Mouse (Mus musculus): Measurements from ENCODE around the gene Shisa4. TPM values are rescaled to one million over a fixed set of nuclear protein-coding genes. Genes with fewer than 3 reads are reported as not detected.

The Shisa4 gene
- total and polyA plus RNA-seq, 2 experiments from 2014 or later, result 13.8 to 21.0 TPM

DNA sequence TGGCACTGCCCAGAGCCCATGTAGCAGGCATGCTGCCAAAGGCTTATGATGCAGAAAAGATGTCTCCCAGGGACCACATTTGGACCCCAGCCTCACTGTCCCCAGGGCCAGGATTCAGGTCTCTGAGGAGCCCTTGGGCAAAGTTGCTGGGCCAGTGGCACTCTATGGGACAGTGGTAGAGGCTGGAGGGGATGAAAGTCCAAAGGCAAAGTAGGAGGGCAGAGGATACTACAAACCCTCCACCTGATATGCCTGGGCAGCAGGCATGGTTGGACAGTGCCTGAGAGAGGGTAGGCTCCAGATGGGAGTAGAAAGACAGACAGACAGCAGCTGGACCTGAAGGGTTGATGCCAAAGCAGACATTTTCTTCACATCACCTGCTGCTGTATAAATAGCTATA lies 8.7 kb downstream of the Shisa4 start:
- H3K9me3 ChIP-seq (replicated peaks; ENCODE audit: control insufficient read depth, low read length), result no peaks in the 10 kb centered on the region
- H3K4me1 ChIP-seq (ENCODE audit: control insufficient read depth, insufficient read depth), result no peaks in the 10 kb centered on the region
- ATAC-seq (ENCODE audit: insufficient read depth, low read depth), result no peak
- no peak for TF ChIP-seq CTCF (IDR thresholded peaks at IDR 0.05; ENCODE audit: low read depth)
- no peak for TF ChIP-seq EP300 (IDR thresholded peaks at IDR 0.05; ENCODE audit: low read depth)
- no peak overlapping the region for H3K4me2 ChIP-seq (ENCODE audit: low read depth, low read length)
- no peak overlapping the region for H3K9ac ChIP-seq (replicated peaks; ENCODE audit: low read depth, low read length)
- H3K27me3 ChIP-seq (ENCODE audit: control insufficient read depth, insufficient read depth, low read length), result peaks cover 22% of the 10 kb centered on the region
- H3K36me3 ChIP-seq (replicated peaks; ENCODE audit: control insufficient read depth, insufficient read depth, low read length), result no peaks in the 10 kb centered on the region
- no peak for DNase-seq (ENCODE audit: low spot score)
- no peak overlapping the region for H3K27ac ChIP-seq (ENCODE audit: low read depth)
- H3K4me3 ChIP-seq (ENCODE audit: low read depth, low read length), result no peak overlapping the region

DNA sequence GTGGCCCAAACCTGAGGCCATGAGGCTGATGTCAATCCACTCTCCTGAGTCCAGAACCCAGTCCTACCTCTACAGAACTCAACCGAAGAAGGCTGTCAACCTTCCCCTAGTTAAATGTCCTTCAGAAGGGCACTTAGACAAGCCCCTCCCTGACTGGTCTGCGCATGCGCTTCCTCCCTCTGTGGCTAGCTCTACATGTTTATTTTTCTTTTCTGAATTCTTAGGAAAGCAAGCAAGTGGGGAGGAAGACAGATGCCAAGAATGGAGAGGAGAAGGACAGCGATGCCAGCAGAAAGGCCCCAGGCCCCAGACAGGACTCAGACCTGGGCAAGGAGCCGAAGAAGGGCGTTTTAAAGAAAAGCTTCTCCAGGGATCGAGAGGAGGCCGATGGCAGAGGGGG lies 11.6 kb downstream of the Shisa4 start:
- DNase-seq (ENCODE audit: low spot score) (no peak), ATAC-seq (ENCODE audit: insufficient read depth, low read depth) (no peak)
- H3K4me2 ChIP-seq (ENCODE audit: low read depth, low read length), result no peak overlapping the region
- peaks cover 8% of the 10 kb centered on the region; the same call in 1 of the 2 replicates for H3K27me3 ChIP-seq (ENCODE audit: control insufficient read depth, insufficient read depth, low read length)
- H3K36me3 ChIP-seq (replicated peaks; ENCODE audit: control insufficient read depth, insufficient read depth, low read length), result no peaks in the 10 kb centered on the region
- H3K9me3 ChIP-seq (replicated peaks; ENCODE audit: control insufficient read depth, low read length), result no peaks in the 10 kb centered on the region
- TF ChIP-seq EP300 (IDR thresholded peaks at IDR 0.05; ENCODE audit: low read depth), result no peak
- TF ChIP-seq CTCF (IDR thresholded peaks at IDR 0.05; ENCODE audit: low read depth), result no peak
- WGBS, result 70% methylated on average over 8 of the region's 8 CpGs
- no peak overlapping the region for H3K4me3 ChIP-seq (ENCODE audit: low read depth, low read length)
- no peak overlapping the region for H3K9ac ChIP-seq (replicated peaks; ENCODE audit: low read depth, low read length)
- no peak overlapping the region for H3K27ac ChIP-seq (ENCODE audit: low read depth)
- no peaks in the 10 kb centered on the region for H3K4me1 ChIP-seq (ENCODE audit: control insufficient read depth, insufficient read depth)

DNA sequence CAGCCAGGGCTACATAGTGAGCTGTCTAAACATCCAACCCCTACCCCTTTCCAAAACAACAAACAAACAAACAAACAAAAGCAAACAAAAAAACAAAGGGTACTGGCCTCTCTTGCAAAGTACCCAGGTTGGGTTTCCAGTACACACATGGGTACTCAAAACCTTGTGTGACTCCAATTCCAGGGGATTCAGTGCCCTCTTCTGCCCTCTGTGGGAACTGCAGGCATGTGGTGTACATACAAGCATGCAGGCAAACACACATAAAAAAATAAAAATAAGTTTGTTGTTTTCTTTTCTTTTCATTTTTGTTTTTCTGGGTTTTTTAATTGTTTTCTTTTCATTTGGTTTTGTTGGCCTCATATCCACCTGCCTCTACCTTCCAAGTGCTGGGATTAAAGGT lies 12.9 kb downstream of the Shisa4 start:
- Histone ChIP-seq H3K36me3 (replicated peaks; ENCODE audit: control insufficient read depth, insufficient read depth, low read length) (no peaks in the 10 kb centered on the region), H3K27me3 (ENCODE audit: control insufficient read depth, insufficient read depth, low read length) (peaks cover 7% of the 10 kb centered on the region; the same call in 1 of the 2 replicates), H3K4me1 (ENCODE audit: control insufficient read depth, insufficient read depth) (no peaks in the 10 kb centered on the region), H3K9me3 (replicated peaks; ENCODE audit: control insufficient read depth, low read length) (no peaks in the 10 kb centered on the region), H3K4me2 (ENCODE audit: low read depth, low read length) (no peak overlapping the region), H3K9ac (replicated peaks; ENCODE audit: low read depth, low read length) (no peak overlapping the region), H3K4me3 (ENCODE audit: low read depth, low read length) (no peak overlapping the region), H3K27ac (ENCODE audit: low read depth) (no peak overlapping the region)
- no peak for ATAC-seq (ENCODE audit: insufficient read depth, low read depth)
- TF ChIP-seq CTCF (IDR thresholded peaks at IDR 0.05; ENCODE audit: low read depth) (no peak), EP300 (IDR thresholded peaks at IDR 0.05; ENCODE audit: low read depth) (no peak)
- no peak for DNase-seq (ENCODE audit: low spot score)

DNA sequence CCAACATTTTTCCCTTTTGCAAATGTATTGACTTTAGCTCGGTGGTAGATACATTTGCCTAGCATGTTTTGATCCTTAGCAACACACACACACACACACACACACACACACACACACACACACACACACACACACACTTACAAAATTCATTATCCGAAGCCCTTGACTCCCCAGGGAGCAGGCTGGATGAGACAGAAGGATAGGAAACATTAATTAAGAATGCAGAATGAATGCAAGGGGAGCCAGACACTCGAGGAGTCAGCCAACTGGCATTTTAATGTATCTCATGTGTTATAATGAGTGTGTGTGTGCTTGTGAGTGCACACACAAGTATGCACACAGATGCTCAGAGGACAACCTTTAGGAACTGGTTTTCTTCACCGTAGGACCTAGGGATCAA lies 13.5 kb downstream of the Shisa4 start:
- Histone ChIP-seq H3K4me3 (ENCODE audit: low read depth, low read length) (no peak overlapping the region), H3K4me1 (ENCODE audit: control insufficient read depth, insufficient read depth) (no peaks in the 10 kb centered on the region), H3K4me2 (ENCODE audit: low read depth, low read length) (no peak overlapping the region), H3K36me3 (replicated peaks; ENCODE audit: control insufficient read depth, insufficient read depth, low read length) (no peaks in the 10 kb centered on the region), H3K9me3 (replicated peaks; ENCODE audit: control insufficient read depth, low read length) (no peaks in the 10 kb centered on the region), H3K27ac (ENCODE audit: low read depth) (no peak overlapping the region), H3K27me3 (ENCODE audit: control insufficient read depth, insufficient read depth, low read length) (peaks cover 7% of the 10 kb centered on the region; the same call in 1 of the 2 replicates), H3K9ac (replicated peaks; ENCODE audit: low read depth, low read length) (no peak overlapping the region)
- no peak for ATAC-seq (ENCODE audit: insufficient read depth, low read depth)
- no peak for DNase-seq (ENCODE audit: low spot score)
- TF ChIP-seq EP300 (IDR thresholded peaks at IDR 0.05; ENCODE audit: low read depth), result no peak
- 80% methylated on average over 4 of the region's 4 CpGs for WGBS

DNA sequence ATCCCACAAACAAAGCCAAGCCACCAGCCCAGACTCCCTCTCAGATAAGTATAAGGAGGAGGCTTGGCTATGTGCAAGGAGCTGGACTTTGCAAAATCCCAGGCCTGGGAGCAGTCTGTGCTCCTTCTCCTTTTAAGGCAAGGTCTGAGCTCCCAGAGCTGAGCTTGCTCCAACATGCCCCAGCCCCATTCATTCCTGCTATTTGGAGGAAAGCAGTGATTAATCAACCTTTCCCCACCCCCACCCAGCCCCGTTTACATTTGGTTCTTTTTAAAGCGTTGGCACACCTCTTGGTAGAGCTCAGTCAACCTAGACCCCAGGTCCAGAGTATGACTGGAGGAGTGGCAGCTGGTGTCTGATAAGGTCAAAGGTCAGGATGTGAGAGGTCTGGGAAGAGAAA lies 16.0 kb downstream of the Shisa4 start:
- Histone ChIP-seq H3K36me3 (replicated peaks; ENCODE audit: control insufficient read depth, insufficient read depth, low read length) (no peaks in the 10 kb centered on the region), H3K27me3 (ENCODE audit: control insufficient read depth, insufficient read depth, low read length) (peaks cover 6% of the 10 kb centered on the region; the same call in 1 of the 2 replicates), H3K27ac (ENCODE audit: low read depth) (peak overlapping the region; percentile 32; the same call in 1 of the 2 replicates), H3K4me2 (ENCODE audit: low read depth, low read length) (no peak overlapping the region), H3K9ac (replicated peaks; ENCODE audit: low read depth, low read length) (no peak overlapping the region), H3K9me3 (replicated peaks; ENCODE audit: control insufficient read depth, low read length) (no peaks in the 10 kb centered on the region), H3K4me1 (ENCODE audit: control insufficient read depth, insufficient read depth) (no peaks in the 10 kb centered on the region), H3K4me3 (ENCODE audit: low read depth, low read length) (no peak overlapping the region)
- ATAC-seq (ENCODE audit: insufficient read depth, low read depth) (no peak), DNase-seq (ENCODE audit: low spot score) (no peak)
- TF ChIP-seq EP300 (IDR thresholded peaks at IDR 0.05; ENCODE audit: low read depth), result no peak
- TF ChIP-seq CTCF (IDR thresholded peaks at IDR 0.05; ENCODE audit: low read depth), result no peak
- 21% methylated on average over 2 of the region's 2 CpGs for WGBS

DNA sequence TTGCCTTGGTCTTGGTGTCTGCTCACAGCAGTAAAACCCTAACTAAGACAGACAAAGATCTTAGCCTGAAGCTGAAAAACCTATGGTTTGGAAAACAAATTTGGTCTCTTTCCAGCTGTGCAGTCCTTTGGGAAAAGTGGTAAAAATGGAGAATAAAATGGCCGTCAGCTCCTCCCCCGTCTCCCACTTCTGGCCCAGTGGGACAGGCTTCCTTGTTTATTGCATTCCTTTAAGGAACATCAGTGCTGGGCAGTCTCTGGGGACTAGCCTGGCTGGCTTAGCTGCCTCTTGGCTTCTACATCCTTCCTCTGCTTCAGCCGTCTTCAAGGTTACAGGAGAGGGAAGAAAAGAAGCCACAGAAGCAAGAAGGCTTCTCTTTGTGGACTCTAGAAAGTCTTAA lies 23.1 kb downstream of the Shisa4 start:
- 0 out of 2 replicates have a peak, but pooled peaks cover 4% of the 10 kb centered on the region for H3K27me3 ChIP-seq (ENCODE audit: control insufficient read depth, insufficient read depth, low read length)
- H3K4me1 ChIP-seq (ENCODE audit: control insufficient read depth, insufficient read depth), result peaks cover 6% of the 10 kb centered on the region; the same call in 1 of the 2 replicates
- TF ChIP-seq EP300 (IDR thresholded peaks at IDR 0.05; ENCODE audit: low read depth) (no peak), CTCF (IDR thresholded peaks at IDR 0.05; ENCODE audit: low read depth) (no peak)
- no peak overlapping the region for H3K4me3 ChIP-seq (ENCODE audit: low read depth, low read length)
- 61% methylated on average over 3 of the region's 3 CpGs for WGBS
- no peak overlapping the region for H3K27ac ChIP-seq (ENCODE audit: low read depth)
- H3K36me3 ChIP-seq (replicated peaks; ENCODE audit: control insufficient read depth, insufficient read depth, low read length), result no peaks in the 10 kb centered on the region
- no peaks in the 10 kb centered on the region for H3K9me3 ChIP-seq (replicated peaks; ENCODE audit: control insufficient read depth, low read length)
- DNase-seq (ENCODE audit: low spot score), result no peak
- no peak overlapping the region for H3K9ac ChIP-seq (replicated peaks; ENCODE audit: low read depth, low read length)
- H3K4me2 ChIP-seq (ENCODE audit: low read depth, low read length), result no peak overlapping the region
- ATAC-seq (ENCODE audit: insufficient read depth, low read depth), result no peak
